Mouse (Mus musculus) A20 (cell line): ENCODE data around the gene Ccr1l1.

ENCODE experiments used
- DNase-seq: peaks from one replicate; pipeline ENCODE4 v3.0.0-alpha.2; 2011; ENCODE audit warnings: low read depth, low spot score

The Ccr1l1 gene

GRCm38 (mm10) chr9:123960161-123960560, 18.0 kb downstream of the Ccr1l1 start:
- DNase-seq = no peak

DNA sequence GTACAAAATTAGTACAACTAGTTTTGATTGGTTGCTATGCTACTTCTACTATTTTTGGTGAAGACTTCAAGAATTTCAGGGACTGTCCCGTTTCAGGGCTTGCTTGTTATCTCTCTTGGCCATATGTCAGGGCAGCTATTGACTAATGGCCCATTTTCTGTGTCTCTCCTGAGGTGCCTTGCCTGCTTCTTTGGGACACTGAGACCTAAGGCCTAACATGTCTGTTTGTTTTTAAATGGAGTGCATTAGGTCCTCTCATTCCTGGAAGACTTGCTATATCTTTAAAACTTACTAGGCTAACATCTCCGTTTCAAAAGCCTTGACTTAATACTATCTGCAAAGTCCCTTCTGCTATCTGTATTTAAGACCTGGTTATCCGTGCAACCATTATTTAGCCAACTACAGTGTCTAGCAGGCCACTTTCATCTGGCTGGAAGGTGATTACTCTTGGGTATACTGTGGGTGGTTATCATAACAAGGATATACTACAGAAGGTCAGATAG, 20.2 kb downstream of the Ccr1l1 start:
- peak; percentile 25 for DNase-seq

GRCm38 (mm10) chr9:123956892-123957291, 21.3 kb downstream of the Ccr1l1 start:
- DNase-seq = no peak

DNA sequence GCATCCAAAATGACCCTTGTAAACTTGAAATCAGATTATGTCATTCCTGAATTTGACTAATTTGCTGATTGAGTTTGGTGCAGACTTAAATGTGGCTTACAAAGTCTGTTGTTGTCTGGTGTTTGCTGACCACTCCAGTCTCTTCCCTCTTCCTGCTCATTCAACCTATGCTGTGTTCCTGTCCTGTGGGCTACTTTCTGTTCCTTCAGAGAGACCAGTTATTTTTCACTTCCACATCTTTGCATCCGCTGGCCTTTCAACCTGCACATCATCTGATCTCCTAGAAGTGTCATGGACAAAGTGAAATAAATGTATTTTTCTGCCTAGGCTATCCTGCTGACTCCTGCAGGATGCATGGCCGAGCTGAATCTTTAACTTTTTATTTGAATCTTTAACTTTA, 24.7 kb downstream of the Ccr1l1 start:
- peak; percentile 32 for DNase-seq

- no peak for DNase-seq
Measured at GRCm38 (mm10) chr9:123951176-123951575, 27.0 kb downstream of the Ccr1l1 start.

GRCm38 (mm10) chr9:123949432-123949831, 28.8 kb downstream of the Ccr1l1 start:
- DNase-seq = no peak

GRCm38 (mm10) chr9:123947815-123948214, 30.4 kb downstream of the Ccr1l1 start:
- DNase-seq = no peak

DNA sequence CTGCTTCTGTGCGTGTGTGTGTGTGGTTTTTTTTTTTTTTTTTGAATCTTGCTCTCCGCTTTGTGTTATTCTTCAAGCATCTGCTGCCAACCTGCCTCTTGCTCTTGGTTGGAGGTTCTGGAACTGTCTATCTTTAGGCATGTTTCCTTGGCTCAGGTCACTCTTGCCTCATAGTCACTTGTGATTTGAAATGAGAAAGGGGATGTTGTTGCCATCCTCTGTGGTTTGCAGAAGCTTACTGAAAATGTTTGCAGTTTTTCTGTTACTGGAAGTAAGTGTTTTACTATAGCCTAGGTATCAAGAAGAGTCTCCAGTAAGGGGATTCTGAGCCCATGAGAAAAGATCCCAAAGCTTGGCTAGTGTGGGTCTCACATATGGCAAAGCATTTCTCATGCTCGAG, 36.2 kb downstream of the Ccr1l1 start:
- DNase-seq = no peak

- DNase-seq = no peak
Measured at GRCm38 (mm10) chr9:123941316-123941715, 36.9 kb downstream of the Ccr1l1 start.

DNA sequence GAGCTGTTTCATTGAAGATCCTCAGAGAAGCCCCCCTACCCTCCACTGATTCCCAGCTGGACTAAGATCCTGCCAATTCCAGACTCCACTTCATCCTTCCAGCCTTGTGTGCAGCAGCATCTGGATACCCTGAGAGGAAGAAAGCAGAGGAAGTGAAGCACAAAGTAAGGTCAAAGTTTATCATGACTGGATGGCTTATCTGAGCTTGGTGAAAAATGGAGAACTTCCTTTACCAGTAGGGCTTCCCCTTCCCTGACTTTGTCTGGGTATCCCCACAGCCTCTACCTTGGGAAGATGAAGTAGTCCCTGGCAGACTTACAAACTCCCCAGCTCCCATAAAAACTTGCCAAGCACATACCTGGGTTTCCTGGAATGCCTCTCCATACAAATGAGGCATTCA, 37.6 kb downstream of the Ccr1l1 start:
- no peak for DNase-seq

DNA sequence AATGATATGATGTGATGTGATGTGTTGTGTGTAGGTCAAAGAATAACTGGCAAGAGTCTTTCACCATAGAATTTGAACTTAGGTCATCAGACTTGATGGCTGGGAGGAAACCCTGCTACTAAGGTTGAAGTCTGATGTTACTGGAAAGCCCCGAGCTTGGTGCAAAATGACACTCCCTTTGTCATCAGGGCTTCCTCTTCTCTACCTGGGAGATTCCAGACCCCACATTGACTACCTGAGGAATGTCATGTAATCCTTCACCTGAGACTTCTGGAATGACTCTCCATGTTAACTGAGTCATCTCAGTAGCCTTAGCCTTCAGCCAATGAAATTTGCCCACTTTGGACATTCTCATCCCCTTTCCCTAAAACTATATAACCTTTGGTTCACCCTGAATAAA, 38.0 kb downstream of the Ccr1l1 start:
- DNase-seq = no peak

DNA sequence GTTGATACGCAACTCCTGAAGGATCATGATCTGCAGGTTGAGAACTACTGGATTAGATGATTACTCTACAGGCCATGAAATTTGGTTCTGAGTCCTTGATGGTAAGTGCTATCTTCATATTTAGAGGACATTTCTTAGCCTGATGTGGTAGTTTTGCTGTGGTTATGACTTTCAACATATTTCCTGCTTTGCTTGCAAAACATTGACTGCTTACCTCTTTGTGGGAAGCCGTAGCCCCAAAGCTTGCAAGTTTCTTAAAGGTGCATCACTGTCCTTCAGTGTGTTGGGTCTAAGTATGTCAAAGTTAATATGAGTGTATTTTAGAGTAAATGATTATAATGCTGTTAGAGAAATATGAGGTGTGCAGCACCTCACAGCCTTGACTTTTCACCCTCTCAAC, 40.2 kb downstream of the Ccr1l1 start:
- no peak for DNase-seq

DNA sequence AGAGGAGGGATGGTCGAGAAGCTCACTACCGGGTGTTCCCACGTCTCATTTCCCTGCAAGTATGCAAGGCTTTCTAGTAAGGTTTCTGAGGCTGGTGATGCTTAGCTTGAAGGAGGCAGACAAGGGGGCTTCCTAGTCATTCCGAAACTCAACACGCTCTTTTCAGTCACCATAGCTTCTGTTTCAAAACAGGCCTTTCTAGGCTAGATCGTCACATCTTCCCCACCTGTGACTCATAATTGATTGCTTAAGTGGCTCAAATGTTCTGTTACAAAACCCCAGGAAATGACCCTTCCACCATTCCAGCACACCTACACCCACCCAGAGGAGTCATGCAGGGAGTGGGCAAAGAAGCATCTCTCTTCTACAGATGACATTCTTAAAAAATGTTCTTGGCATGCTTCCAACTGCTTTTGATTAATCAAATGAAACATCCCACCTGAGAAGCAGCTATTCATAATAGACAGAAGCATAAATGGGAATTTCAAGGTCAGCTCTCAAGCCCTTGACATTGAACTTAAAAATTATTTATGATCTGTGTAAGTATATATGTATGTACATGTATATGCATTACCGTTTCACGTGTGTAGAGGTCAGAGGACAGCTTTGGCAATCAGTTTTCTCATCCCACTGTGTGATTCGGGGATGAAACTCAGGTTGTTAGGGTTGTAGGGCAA, 41.5 kb downstream of the Ccr1l1 start:
- peak; percentile 72 for DNase-seq

DNA sequence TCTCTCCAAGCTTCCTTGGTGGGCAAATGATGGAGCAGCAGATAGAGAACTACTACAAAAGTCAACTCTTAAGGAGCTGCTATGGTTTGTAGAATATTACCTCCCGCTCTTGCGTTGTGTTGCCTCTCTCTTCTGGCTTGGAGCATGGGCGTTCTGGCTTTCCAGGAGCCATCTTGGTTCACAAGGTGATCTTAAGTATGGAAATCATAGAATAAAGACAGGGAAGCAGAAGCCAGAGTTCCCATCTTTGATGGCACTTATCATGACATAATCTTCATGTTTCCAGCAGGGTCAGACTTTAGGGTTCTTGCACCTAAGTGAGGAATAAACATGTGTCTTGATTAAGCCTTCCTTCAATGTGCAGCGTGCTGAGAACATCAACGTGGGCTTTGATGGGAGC, 42.4 kb downstream of the Ccr1l1 start:
- DNase-seq = no peak

DNA sequence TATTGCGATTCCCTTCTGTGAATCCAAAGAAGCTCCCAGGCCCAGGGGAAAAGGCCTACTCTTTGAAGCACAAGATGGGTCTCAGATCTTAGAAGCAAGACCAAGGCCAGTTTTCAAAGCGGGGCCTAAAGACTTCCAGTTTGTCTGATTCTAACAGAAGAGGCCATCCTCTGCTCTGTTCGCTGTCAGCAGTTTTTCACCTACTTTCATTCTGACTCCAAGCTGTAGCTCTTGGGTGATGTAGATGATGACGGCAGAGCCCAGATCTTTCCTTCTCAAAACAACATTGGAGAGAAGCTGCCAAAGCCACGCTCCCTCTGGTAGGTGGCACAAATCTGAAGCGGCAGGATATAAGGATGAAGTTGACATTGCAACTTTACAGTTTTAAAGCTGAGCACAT, 42.9 kb downstream of the Ccr1l1 start:
- DNase-seq = no peak

DNA sequence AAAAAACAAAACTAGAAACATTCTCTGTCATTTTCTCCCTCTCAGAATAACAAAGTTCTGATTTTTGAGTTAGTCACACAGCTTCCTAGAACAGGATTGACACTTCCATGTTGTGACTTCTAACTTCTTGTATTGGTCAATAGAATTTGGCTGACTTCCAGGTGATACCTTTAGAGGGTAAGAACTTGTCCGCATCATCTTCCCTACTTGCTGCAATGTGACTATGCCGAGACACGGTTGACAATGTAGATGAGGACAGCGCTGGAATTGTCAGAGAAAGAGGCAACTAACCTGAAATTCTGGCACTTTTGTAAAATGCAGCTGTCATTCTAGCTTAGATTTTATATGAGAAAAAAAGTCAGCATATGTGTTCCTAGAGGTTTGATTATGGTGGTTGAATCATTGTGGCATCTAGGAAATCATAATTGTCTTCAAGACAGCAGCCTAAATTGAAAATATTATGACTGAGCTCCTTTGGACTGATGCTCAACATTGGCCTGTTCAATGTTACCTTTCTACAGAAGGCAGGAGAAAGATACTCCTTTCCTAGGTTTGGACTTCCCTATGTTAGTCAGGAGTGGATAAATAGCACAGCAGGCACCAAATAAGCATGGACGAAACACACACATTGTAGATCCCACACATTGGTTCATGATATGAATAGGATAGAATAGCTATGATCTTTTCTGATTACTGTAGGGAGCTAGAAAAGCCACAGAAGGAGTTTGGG, 44.3 kb downstream of the Ccr1l1 start:
- no peak for DNase-seq

GRCm38 (mm10) chr9:123932911-123933675, 45.1 kb downstream of the Ccr1l1 start:
- DNase-seq = no peak

DNA sequence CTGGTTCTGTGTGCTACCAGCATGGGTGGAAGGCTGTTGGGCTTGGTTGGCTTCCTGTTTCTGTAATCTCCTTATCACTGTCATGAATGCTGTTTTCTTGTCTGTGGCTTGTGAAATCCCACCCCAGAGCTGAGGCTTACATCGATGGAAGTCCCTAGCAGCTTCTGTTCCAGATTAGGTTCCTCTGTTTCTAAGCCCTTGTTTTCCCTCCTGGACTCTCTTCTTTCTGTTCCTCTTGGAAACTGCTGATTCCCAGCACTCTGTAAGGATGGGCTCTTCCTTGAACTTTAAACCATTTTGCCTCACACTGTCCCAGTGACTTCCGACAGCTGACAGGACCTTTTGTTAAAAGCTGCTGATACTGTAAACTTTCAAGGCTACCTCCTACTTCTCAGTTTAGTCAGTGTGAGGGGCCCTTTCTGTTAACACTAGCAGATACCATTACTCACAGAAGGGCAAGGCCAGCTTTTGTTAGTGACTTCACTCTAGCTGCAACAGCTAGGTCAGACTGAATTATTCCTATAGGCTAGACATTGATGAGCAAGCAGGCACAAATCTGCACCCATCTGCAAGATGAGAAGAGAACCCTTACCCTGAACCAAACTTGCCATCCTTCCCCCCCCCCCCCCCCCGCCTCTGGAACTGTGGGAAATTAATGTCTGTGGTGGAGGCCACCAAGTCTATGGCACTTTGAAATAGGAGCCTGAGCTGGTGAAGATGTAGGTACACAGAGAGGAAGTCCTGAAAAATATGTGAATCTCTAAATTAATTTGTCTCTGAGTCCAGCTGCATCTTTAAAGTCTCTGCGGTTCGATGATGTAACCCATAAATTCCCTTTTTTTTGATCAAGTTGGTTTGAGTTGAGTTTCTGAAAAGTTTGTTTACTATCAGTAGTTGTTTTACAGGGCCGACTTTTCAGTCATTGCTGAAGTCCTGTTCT, 46.2 kb downstream of the Ccr1l1 start:
- DNase-seq = no peak

GRCm38 (mm10) chr9:123930926-123931325, 47.3 kb downstream of the Ccr1l1 start:
- DNase-seq = no peak

GRCm38 (mm10) chr9:123930476-123930875, 47.7 kb downstream of the Ccr1l1 start:
- DNase-seq = no peak

DNA sequence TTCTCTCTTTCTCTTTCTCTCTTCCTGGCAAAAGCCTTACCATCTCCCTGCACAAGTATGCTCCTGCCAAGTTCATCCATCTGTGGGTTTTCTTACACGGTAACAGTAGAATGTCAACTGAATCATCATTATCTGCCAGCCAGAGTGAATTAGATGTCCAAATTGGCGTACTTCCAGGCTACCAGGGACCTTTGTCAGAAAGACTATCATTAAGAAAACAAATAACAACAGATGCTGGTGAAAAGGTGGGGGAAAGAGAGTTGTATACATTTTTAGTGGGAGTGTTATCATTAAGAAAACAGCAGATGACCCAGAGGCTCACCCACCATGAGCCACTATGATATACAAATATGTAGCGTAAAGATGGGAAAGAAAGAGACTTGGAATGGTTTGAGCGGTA, 48.3 kb downstream of the Ccr1l1 start:
- DNase-seq = no peak
